Mouse (Mus musculus) lung, adult 2 months (tissue): ENCODE results near the gene Tmem41b.

Experiments
- CTCF ChIP-seq: fragments of 200-500 bp; IDR thresholded peaks from 2 replicates; pipeline ENCODE4 v1.5.1; 2011; ENCODE audit warnings: mild to moderate bottlenecking, low read length, control low read depth; ENCODE audit not compliant: insufficient read depth
- POLR2A ChIP-seq: fragments of 200-500 bp; IDR thresholded peaks from 2 replicates; pipeline ENCODE4 v1.6.1; 2011; ENCODE audit warnings: low read depth, mild to moderate bottlenecking, control low read depth, low read length, borderline replicate concordance; ENCODE audit errors: extremely low read depth

GRCm38 (mm10) chr7:110026594-110026993 is 39.9 kb upstream of the Tmem41b start:
- TF ChIP-seq CTCF = no peak
- no peak for TF ChIP-seq POLR2A
